Mouse (Mus musculus) brain, embryonic 14.5 days (tissue): ENCODE measurements around the gene Gna13.

Experiments
- CTCF ChIP-seq: fragments of 200-500 bp; IDR thresholded peaks from 2 replicates; pipeline ENCODE4 v1.5.1; 2012; ENCODE audit warnings: inconsistent platforms, mild to moderate bottlenecking, moderate library complexity, borderline replicate concordance; ENCODE audit not compliant: insufficient read depth, insufficient read length; ENCODE audit errors: extremely low read depth
- POLR2A ChIP-seq: fragments of 200-500 bp; IDR thresholded peaks from 2 replicates; pipeline ENCODE4 v1.6.1; 2012; ENCODE audit warnings: mild to moderate bottlenecking, inconsistent platforms, borderline replicate concordance; ENCODE audit not compliant: poor library complexity, insufficient read depth, insufficient read length, severe bottlenecking; ENCODE audit errors: extremely low read depth

GRCm38 (mm10) chr11:109330706-109331393 is 31.8 kb upstream of the Gna13 start:
- TF ChIP-seq CTCF (no peak), POLR2A (no peak)
